Mouse (Mus musculus) neural tube, embryonic 12.5 days (tissue): ENCODE measurements around the gene Btbd11. TPM values are rescaled to one million over a fixed set of nuclear protein-coding genes. Genes with fewer than 3 reads are reported as not detected.

Experiments used
- ATAC-seq: fragments of 200-750 bp; cut with Nextera tagmentation; 2 replicates; pipeline ENCODE4 v1.8.0; 2017; ENCODE audit warnings: low read depth, mild to moderate bottlenecking, moderate TSS enrichment, moderate library complexity; ENCODE audit not compliant: low FRiP score
- H3K27ac ChIP-seq: fragments of 300-500 bp; sonication (generic); 2 replicates; pipeline ENCODE4 v1.5.1; 2016
- H3K27me3 ChIP-seq: fragments of 300-500 bp; sonication (generic); replicated peaks from 2 replicates; pipeline ENCODE4 v1.6.1; 2016; ENCODE audit warnings: mild to moderate bottlenecking
- H3K36me3 ChIP-seq: fragments of 300-500 bp; sonication (generic); 2 replicates; pipeline ENCODE4 v1.6.1; 2016; ENCODE audit warnings: mild to moderate bottlenecking
- H3K4me1 ChIP-seq: fragments of 300-500 bp; sonication (generic); 2 replicates; pipeline ENCODE4 v1.6.1; 2016
- H3K4me2 ChIP-seq: fragments of 300-500 bp; sonication (generic); replicated peaks from 2 replicates; pipeline ENCODE4 v1.6.1; 2016; ENCODE audit warnings: mild to moderate bottlenecking
- H3K4me3 ChIP-seq: fragments of 300-500 bp; sonication (generic); 2 replicates; pipeline ENCODE4 v1.5.1; 2016
- H3K9ac ChIP-seq: fragments of 300-500 bp; sonication (generic); 2 replicates; pipeline ENCODE4 v1.6.1; 2016; ENCODE audit warnings: mild to moderate bottlenecking
- H3K9me3 ChIP-seq: fragments of 300-500 bp; sonication (generic); 2 replicates; pipeline ENCODE4 v1.6.1; 2016; ENCODE audit warnings: mild to moderate bottlenecking
- WGBS: fragments of 180-500 bp; shearing (Covaris S2); methylation state at CpG from one replicate; pipeline ENCODE4 v1.1.7; 2016; 5-methylcytosine and 5-hydroxymethylcytosine counted together
- polyA plus RNA-seq: library from polyadenylated mRNA; unstranded; fragments of >200 nt; fragmentation: Nextera tagmentation; extraction: Ambion mirVana; gene quantifications from 2 replicates; pipeline ENCODE4 v1.2.1, GENCODE M21; 2016

Gene Btbd11
- polyA plus RNA-seq, 1 experiment from 2014 or later, result 10.8 TPM

GRCm38 (mm10) chr10:85517223-85518110 lies 130.9 kb downstream of the Btbd11 start:
- H3K4me3 ChIP-seq, result no peak overlapping the region
- no peak overlapping the region for H3K9ac ChIP-seq
- H3K27ac ChIP-seq, result no peak overlapping the region
- no peaks in the 10 kb centered on the region for H3K9me3 ChIP-seq
- no peak overlapping the region for H3K4me2 ChIP-seq
- H3K27me3 ChIP-seq, result no peaks in the 10 kb centered on the region
- WGBS, result 73% methylated on average over 13 of the region's 13 CpGs
- H3K4me1 ChIP-seq, result 0 out of 2 replicates have a peak, but pooled peaks cover 2% of the 10 kb centered on the region
- H3K36me3 ChIP-seq, result no peaks in the 10 kb centered on the region
- ATAC-seq, result no peak

- H3K9ac ChIP-seq, result no peak overlapping the region
- no peak overlapping the region for H3K4me2 ChIP-seq
- no peak overlapping the region for H3K27ac ChIP-seq
- 81% methylated on average over 6 of the region's 6 CpGs for WGBS
- H3K4me1 ChIP-seq, result 0 out of 2 replicates have a peak, but pooled peaks cover 2% of the 10 kb centered on the region
- no peaks in the 10 kb centered on the region for H3K27me3 ChIP-seq
- ATAC-seq, result no peak
- H3K9me3 ChIP-seq, result no peaks in the 10 kb centered on the region
- no peaks in the 10 kb centered on the region for H3K36me3 ChIP-seq
- no peak overlapping the region for H3K4me3 ChIP-seq
Measured at GRCm38 (mm10) chr10:85518111-85518409, 131.4 kb downstream of the Btbd11 start.

GRCm38 (mm10) chr10:85522220-85522760 lies 135.7 kb downstream of the Btbd11 start:
- H3K4me2 ChIP-seq, result no peak overlapping the region
- no peak for ATAC-seq
- no peak overlapping the region for H3K27ac ChIP-seq
- H3K4me1 ChIP-seq, result peaks cover 12% of the 10 kb centered on the region
- H3K9me3 ChIP-seq, result no peaks in the 10 kb centered on the region
- 81% methylated on average over 7 of the region's 7 CpGs for WGBS
- H3K36me3 ChIP-seq, result no peaks in the 10 kb centered on the region
- no peaks in the 10 kb centered on the region for H3K27me3 ChIP-seq
- no peak overlapping the region for H3K4me3 ChIP-seq
- H3K9ac ChIP-seq, result no peak overlapping the region

- 34% methylated on average over 7 of the region's 7 CpGs for WGBS
- Histone ChIP-seq H3K27me3 (no peaks in the 10 kb centered on the region), H3K4me2 (no peak overlapping the region), H3K27ac (no peak overlapping the region), H3K36me3 (no peaks in the 10 kb centered on the region), H3K4me3 (no peak overlapping the region), H3K4me1 (peaks cover 10% of the 10 kb centered on the region), H3K9me3 (no peaks in the 10 kb centered on the region), H3K9ac (no peak overlapping the region)
- peak; percentile 70 for ATAC-seq
Measured at GRCm38 (mm10) chr10:85525267-85526015, 138.8 kb downstream of the Btbd11 start.

- Histone ChIP-seq H3K36me3 (no peaks in the 10 kb centered on the region), H3K27ac (no peak overlapping the region), H3K4me2 (no peak overlapping the region), H3K4me1 (peaks cover 10% of the 10 kb centered on the region), H3K9ac (no peak overlapping the region), H3K9me3 (no peaks in the 10 kb centered on the region), H3K27me3 (no peaks in the 10 kb centered on the region), H3K4me3 (no peak overlapping the region)
- WGBS, result 71% methylated on average over 2 of the region's 2 CpGs
- no peak for ATAC-seq
Measured at GRCm38 (mm10) chr10:85526657-85527056, 140.0 kb downstream of the Btbd11 start.

GRCm38 (mm10) chr10:85527722-85528121 lies 141.1 kb downstream of the Btbd11 start:
- Histone ChIP-seq H3K4me1 (peaks cover 10% of the 10 kb centered on the region), H3K27me3 (no peaks in the 10 kb centered on the region), H3K9ac (no peak overlapping the region), H3K36me3 (no peaks in the 10 kb centered on the region), H3K27ac (no peak overlapping the region), H3K9me3 (no peaks in the 10 kb centered on the region), H3K4me3 (no peak overlapping the region), H3K4me2 (no peak overlapping the region)
- 63% methylated on average over 4 of the region's 4 CpGs for WGBS
- ATAC-seq, result no peak

GRCm38 (mm10) chr10:85533192-85533710 lies 146.6 kb downstream of the Btbd11 start:
- Histone ChIP-seq H3K4me1 (no peaks in the 10 kb centered on the region), H3K9ac (no peak overlapping the region), H3K27me3 (peaks cover 4% of the 10 kb centered on the region; the same call in 1 of the 2 replicates), H3K4me3 (no peak overlapping the region), H3K36me3 (no peaks in the 10 kb centered on the region), H3K4me2 (no peak overlapping the region), H3K27ac (no peak overlapping the region), H3K9me3 (no peaks in the 10 kb centered on the region)
- 70% methylated on average over 7 of the region's 7 CpGs for WGBS
- no peak for ATAC-seq

- H3K4me3 ChIP-seq, result no peak overlapping the region
- H3K36me3 ChIP-seq, result no peaks in the 10 kb centered on the region
- H3K27me3 ChIP-seq, result peaks cover 4% of the 10 kb centered on the region; the same call in 1 of the 2 replicates
- H3K4me2 ChIP-seq, result no peak overlapping the region
- no peak overlapping the region for H3K27ac ChIP-seq
- no peaks in the 10 kb centered on the region for H3K9me3 ChIP-seq
- H3K9ac ChIP-seq, result no peak overlapping the region
- no peak for ATAC-seq
- WGBS, result 80% methylated on average over 11 of the region's 11 CpGs
- H3K4me1 ChIP-seq, result peaks cover 6% of the 10 kb centered on the region; the same call in 1 of the 2 replicates
Measured at GRCm38 (mm10) chr10:85538051-85538753, 151.6 kb downstream of the Btbd11 start.

- peaks cover 6% of the 10 kb centered on the region; the same call in 1 of the 2 replicates for H3K4me1 ChIP-seq
- no peaks in the 10 kb centered on the region for H3K9me3 ChIP-seq
- H3K27ac ChIP-seq, result no peak overlapping the region
- no peak overlapping the region for H3K4me3 ChIP-seq
- peaks cover 4% of the 10 kb centered on the region; the same call in 1 of the 2 replicates for H3K27me3 ChIP-seq
- no peak overlapping the region for H3K4me2 ChIP-seq
- H3K36me3 ChIP-seq, result no peaks in the 10 kb centered on the region
- H3K9ac ChIP-seq, result no peak overlapping the region
- WGBS, result 7% methylated on average over 8 of the region's 8 CpGs
- ATAC-seq, result peak; percentile 67; the same call in 1 of the 2 replicates
Measured at GRCm38 (mm10) chr10:85539510-85540120, 153.0 kb downstream of the Btbd11 start.

GRCm38 (mm10) chr10:85540311-85541093 lies 153.9 kb downstream of the Btbd11 start:
- H3K9me3 ChIP-seq, result no peaks in the 10 kb centered on the region
- H3K27ac ChIP-seq, result no peak overlapping the region
- H3K4me2 ChIP-seq, result no peak overlapping the region
- H3K9ac ChIP-seq, result no peak overlapping the region
- ATAC-seq, result no peak
- H3K4me1 ChIP-seq, result peaks cover 6% of the 10 kb centered on the region; the same call in 1 of the 2 replicates
- 90% methylated on average over 13 of the region's 13 CpGs for WGBS
- H3K4me3 ChIP-seq, result no peak overlapping the region
- peaks cover 4% of the 10 kb centered on the region; the same call in 1 of the 2 replicates for H3K27me3 ChIP-seq
- no peaks in the 10 kb centered on the region for H3K36me3 ChIP-seq

GRCm38 (mm10) chr10:85541481-85541880 lies 154.9 kb downstream of the Btbd11 start:
- Histone ChIP-seq H3K36me3 (no peaks in the 10 kb centered on the region), H3K4me1 (peaks cover 6% of the 10 kb centered on the region; the same call in 1 of the 2 replicates), H3K4me3 (no peak overlapping the region), H3K27ac (no peak overlapping the region), H3K4me2 (no peak overlapping the region), H3K9me3 (no peaks in the 10 kb centered on the region), H3K9ac (no peak overlapping the region), H3K27me3 (peaks cover 4% of the 10 kb centered on the region; the same call in 1 of the 2 replicates)
- 94% methylated on average over 3 of the region's 3 CpGs for whole genome bisulfite sequencing
- ATAC-seq, result no peak
